Mouse (Mus musculus) midbrain, embryonic 16.5 days (tissue): ENCODE measurements around the gene D930007J09Rik. TPM values are rescaled to one million over a fixed set of nuclear protein-coding genes. Genes with fewer than 3 reads are reported as not detected.

ENCODE experiments used
- polyA plus RNA-seq: library from polyadenylated mRNA; unstranded; fragments of >200 nt; fragmentation: Nextera tagmentation; extraction: Ambion mirVana; gene quantifications from 2 replicates; pipeline ENCODE4 v1.2.1, GENCODE M21; 2015

D930007J09Rik gene
- polyA plus RNA-seq, 1 experiment from 2014 or later: not detected

Other genes starting within 250 kb of the D930007J09Rik start
- 0.10 and 0.17 TPM in 2 replicates for gene Mylk4, start 18.9 kb downstream of the D930007J09Rik start, polyA plus RNA-seq
- 29.5 and 32.5 TPM in 2 replicates for gene Wrnip1, start 811 bp downstream of the D930007J09Rik start, polyA plus RNA-seq
- gene Serpinb1a, start 48.3 kb upstream of the D930007J09Rik start, polyA plus RNA-seq: 1.7 and 2.3 TPM in 2 replicates
- gene Serpinb1c, start 95.4 kb upstream of the D930007J09Rik start, polyA plus RNA-seq: not detected in 2 replicates
- 1.2 and 2.0 TPM in 2 replicates for gene Serpinb6b, start 162.4 kb upstream of the D930007J09Rik start, polyA plus RNA-seq
- 1.9 and 2.0 TPM in 2 replicates for gene Serpinb9, start 200.4 kb upstream of the D930007J09Rik start, polyA plus RNA-seq
- gene Serpinb9b, start 224.6 kb upstream of the D930007J09Rik start, polyA plus RNA-seq: 0.13 and 0.30 TPM in 2 replicates